Mouse (Mus musculus) c-Kit-negative CD71-positive TER-119-positive erythroid progenitor cells, embryonic 14.5 days (primary cell): ENCODE results near the gene Ccdc6.

Source experiments
- DNase-seq: peaks from one replicate; pipeline ENCODE4 v3.0.0-alpha.2; 2013; ENCODE audit warnings: low read depth, low spot score

Ccdc6 gene

DNA sequence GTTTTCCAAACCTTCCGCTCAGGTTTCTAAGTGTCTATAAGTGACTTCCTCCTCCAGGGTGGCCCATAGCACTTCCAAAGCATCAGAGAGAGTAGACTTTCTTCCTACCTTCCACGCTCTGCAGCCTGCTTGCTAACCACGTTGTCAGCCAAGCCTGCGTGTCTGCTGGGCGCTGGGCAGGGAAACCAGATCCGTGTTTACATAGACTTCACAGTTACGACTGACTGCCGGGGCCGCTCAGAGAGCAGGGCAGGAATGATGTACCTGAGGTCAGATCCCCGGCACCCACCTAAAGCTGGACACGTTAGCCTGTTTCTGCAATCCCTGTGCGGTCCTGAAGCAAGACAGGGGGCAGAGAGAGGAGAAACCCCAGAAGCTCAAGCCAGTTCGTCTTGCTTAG lies 71.5 kb downstream of the Ccdc6 start:
- DNase-seq: no peak

DNA sequence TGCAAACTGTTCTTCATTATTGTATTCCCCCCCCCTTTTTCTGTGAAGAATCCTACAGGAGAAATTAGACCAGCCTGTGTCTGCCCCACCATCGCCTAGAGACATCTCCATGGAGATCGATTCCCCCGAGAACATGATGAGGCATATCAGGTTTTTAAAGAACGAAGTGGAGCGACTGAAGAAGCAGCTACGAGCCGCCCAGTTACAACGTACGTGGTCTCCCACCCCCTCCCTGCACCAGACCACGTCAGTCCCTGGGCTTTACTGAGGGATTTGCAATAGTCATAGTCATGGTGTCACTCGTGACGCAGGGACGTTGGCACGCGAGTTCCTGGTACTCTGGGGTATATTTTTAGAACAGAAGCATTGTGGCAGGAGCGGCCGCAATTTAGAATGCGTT lies 72.1 kb downstream of the Ccdc6 start:
- DNase-seq: no peak

DNA sequence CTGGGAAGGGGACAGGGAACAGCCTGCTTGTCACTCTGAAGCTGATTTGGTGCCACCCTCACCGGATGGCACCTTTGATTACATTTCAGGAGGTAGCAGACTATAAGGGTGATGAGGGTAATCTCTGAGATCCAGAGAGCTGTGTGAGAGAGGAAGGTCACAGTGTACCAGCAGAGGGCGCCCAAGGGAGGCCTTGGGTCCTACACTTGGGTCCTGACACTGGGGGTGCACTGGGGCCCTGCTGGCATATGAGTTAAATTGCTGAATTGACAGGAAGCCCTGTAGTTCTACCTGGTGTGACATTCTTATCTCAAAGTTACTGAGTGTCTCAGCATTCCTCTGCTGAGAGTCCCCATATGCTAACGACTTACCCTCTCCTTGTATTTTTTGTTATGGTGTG lies 76.4 kb downstream of the Ccdc6 start:
- DNase-seq: peak; percentile 16

DNA sequence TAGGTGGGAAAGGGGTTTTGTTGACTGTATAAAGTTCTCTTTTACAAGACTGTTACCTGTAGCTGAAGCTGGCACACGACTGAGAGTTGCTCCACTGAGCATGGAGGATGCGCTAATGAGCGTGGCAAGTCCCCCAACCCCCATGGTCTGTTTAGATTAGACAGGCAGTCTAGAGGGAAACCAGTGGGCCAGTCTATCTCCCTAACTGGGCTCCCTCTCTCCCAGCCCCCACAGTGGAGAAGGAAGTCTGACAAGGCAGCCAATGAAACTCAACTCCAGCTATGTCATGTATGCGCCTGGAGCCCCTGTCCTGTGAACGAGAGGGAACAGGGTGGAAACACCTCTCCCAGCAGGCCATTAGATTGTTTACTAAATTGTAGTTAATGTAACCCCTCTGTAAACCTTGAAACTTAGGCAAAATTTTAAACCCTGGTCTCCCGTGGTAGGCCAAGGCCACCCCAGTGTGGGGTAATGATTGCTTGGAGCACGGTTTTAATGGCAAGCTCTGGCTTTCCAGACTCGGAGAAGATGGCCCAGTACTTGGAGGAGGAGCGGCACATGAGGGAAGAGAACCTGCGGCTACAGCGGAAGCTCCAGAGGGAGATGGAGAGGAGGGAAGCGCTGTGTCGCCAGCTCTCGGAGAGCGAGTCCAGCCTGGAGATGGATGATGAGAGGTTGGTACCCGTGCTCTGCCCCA lies 77.7 kb downstream of the Ccdc6 start:
- no peak for DNase-seq

DNA sequence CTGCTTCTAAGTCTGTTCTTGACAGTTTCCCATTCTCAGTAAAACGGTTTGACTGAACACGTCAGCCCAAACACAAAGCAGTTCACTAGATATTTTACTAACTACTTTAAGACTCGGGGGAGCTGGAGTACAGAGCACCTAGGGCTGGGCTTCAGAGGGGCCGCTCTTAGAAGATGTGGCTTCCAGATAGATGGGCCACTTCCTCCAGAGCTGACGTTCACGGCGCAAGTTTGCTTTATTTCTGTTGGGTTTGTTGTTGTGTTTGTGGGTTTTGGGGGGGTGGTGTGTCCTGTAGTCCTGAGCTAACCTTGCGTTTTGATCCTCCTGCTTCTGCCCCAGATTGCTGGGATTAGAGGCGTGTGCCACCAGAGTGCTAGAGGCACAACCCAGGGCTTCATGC lies 83.8 kb downstream of the Ccdc6 start:
- DNase-seq: no peak

DNA sequence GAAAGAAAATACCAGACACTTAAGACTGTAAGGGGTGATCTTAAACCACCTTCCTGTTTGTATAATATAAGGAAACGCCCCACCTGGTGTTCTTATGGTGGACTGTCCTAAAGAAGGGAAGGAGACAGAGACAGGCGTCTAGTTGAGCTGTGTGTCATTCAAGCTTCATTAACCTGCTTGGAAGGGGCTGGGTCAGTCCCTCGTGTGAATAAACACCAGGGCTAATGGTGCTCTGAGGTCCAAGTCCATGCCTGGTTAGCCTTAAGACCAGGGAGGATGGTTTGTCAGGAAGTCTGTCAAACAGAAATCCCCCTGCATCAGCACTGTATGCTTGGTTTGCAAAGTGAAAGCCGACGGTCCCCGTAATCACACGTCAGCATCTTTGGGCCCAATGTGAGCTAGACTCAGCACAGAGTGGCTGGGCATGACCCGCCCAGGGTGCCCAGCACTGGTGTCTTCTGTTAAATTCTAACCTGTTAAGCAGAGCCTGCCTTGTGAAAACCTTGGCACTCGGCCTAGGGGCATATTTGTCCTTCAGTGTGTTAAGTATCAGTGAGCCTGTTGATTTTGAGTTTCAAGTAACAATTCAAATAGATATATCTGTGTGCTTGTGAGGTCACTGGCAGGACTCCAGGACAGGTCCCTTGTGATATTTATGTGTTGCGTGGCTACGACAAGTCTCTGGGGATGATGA lies 84.5 kb downstream of the Ccdc6 start:
- DNase-seq: no peak

DNA sequence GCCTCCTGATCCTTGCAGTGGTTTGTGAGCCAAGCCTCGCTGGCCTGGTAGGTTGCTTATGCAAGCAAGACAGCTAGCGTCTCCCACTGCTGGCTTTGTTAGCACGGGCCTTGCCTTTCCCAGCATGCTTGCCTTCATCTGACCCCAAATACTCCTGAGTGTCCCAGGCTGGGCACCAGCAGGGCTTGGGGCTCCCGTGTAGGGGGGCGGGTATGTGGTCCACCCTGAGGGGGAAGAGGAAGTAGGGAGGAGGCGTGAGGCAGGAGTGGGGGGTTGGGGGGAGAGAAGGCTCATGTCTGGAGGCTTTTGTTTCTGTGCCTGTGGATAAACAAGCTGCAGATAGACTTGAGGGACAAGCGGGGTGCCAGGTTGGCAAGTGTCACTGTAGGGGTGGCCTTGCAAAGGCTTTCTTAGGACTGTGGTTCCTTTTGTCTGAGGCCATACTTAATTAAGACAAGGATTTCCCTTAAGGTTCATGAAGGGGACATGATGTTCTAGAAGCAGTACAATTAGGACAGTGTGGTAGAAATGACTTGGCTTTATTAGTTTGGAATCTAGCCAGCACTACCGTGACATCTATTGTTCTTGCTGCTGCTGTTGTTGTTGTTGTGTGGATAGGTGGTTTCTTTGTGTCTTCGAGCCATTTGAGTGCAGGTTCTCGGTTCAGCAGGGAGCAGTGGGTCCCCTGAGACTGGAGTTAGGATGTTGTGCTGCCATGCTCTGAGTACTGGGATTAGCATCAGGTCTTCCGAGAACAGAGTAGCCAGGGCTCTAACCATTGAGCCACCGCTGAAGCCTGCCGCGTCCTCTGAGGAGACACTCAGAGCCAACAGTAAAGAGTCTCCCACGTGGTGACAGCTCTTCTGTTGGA lies 86.5 kb downstream of the Ccdc6 start:
- DNase-seq: no peak

DNA sequence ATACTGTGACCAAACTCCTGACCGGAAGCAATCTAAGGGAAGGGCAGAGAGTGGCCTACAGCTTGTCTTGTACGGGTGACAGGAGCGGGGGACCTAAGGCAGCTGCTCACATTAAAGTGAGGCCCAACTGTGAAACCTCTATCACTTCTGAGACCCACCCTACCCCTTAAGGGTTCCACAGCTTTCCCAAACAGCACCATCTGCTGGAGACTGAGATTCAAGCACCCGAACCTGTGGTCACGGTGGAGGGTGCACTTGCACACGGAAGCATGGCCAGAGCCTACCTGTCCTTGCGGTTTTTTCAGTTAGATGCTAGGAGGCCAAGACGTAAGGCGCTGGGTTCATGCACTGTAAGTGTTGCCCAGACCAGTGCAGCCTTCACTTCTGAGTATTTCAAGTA lies 89.2 kb downstream of the Ccdc6 start:
- DNase-seq: no peak

DNA sequence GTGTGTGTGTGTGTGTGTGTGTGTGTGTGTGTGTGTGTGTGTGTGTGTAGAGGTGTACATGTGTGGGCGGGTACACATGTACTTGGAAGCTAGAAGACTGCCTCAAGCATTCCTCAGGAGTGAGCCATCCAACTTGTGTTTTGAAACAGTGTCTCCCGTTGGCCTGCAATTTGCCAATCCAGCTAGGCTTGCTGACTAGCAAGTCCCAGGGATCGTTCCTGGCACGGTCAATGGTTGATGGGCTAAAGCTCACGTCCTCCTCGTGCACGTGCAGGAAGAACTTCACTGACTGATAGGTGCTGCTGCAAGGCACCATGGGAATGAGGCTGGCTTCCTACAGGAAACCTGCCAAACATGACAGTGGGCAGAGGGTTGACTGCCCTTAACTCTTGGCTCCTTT lies 89.7 kb downstream of the Ccdc6 start:
- no peak for DNase-seq

DNA sequence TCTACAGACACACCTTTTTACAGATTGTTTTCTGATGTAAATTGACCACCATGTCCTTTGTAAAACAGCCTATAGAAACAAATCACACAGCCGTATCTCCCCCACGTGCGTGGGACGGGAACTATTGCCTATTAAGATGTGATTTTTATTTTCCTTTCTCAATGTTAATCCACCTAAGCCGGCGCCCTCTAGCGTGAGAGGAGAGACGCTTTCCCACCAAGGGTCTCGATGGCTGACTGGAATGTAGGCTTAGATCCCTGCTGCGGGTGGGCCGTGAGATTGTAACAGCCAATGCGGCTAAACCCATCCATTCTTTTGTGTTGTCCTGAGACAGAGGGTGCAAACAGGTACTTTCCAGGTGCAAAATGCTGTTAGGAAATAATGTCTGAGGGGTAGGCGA lies 92.9 kb downstream of the Ccdc6 start:
- no peak for DNase-seq

DNA sequence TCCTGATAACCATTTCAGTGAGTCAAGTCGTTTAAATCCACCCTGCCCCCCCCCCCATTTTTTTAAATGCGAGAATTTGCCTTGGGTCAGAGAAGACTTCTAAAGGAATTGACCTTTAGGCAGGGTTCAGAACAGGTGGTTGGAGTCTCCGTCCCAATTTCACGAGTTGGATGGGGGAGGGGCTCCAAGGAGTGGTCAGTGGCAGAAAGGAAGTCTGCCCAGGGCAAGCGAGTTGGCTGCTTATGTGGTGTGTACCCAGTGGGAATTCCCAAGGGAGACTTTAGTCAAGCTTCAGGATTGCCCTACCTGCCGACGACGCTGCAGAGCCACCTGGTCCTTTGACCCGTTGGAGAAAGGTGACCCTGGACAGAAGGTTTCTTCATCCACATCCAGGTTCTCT lies 97.4 kb downstream of the Ccdc6 start:
- DNase-seq: no peak

DNA sequence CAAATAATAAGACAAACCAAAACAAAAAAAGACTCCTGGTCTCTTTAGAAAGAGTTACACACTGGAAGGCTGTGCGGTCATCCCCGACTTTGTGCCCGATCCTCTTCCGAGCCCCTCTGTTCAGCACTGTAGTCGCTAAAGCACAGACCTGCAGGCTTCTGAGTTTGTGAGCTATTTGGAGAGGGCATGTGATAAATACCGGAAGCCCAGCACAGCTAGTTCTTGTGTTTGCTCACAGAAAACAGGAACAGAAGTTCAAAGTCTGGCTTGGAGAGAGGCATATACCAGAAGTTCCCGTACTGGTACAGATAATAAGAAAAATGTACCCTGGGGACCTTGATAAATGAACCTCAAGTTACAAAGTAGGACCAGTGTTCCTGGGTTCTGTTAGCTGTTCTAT lies 98.4 kb downstream of the Ccdc6 start:
- no peak for DNase-seq

DNA sequence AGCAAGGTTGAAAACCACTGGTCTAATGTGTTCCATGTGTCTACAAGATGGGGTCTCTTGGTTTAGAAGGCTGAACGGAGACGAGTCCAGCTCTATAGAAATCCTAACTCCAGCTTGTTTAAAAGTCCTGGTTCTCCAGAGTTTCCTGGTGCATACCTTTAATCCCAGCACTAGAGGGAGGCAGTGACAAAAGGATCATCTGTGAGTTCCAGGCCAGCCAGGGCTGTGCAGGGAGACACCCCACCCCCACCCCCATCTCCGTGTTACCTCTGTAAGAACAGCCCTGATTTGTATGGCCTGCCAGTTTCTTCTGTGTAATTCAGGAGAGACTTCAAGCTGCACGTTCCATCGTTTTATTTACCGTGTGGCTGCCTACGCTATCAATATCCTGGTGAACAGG lies 98.9 kb downstream of the Ccdc6 start:
- no peak for DNase-seq

DNA sequence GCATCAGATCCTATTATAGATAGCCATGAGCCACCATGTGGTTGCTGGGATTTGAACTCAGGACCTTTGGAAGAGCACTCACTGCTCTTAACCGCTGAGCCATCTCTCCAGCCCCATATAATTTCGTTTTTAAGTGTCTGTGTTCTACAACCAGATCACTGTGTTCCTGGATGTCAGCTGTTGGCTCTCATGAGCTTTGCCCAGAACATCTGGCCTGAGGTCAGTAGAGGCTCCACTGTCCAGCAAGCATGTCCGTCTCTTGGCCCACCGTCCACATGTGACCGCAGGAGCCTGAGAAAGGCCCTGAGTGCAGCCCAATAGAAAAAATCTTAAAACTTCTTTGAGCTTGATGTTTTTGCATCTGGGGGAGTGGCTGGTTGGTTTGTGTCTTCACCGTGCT lies 99.7 kb downstream of the Ccdc6 start:
- DNase-seq: no peak

DNA sequence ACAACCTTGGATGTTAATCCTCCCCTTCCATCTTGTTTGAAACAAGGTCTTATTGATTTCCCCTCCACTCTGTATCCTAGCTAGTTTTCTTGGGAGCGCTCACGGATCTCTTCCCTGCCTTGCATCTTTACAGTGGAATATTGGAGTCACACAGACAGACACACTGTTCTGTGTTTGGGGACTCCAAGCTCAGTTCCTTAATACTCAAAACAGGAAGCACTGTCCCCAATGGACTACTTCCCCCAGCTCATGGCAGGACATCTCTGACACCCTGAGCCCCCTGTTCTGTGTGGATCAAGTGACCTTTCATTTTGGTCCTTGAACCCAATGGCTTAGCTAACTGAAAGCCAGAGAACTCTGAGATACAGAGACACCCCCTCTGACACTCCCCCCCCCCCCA lies 100.7 kb downstream of the Ccdc6 start:
- DNase-seq: no peak

DNA sequence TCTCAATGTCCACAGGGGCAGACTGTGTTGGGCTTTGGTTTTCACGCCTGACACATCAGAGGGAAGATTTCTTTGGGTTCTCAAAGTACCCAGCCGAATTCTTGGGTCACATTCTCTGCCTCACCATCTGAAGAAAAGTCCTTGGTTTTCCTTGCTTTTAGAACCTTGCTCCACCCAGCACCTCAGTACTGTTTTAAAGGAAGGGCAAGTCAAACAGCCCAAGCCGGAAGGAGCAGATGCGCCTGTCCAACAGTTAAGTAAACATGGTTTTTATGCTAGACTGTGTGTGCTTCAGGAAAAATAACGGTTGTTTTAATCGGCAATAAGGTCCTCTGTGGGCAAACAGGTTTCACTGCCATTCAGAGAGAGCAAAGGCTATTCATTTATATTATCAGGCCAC lies 101.1 kb downstream of the Ccdc6 start:
- DNase-seq: no peak

DNA sequence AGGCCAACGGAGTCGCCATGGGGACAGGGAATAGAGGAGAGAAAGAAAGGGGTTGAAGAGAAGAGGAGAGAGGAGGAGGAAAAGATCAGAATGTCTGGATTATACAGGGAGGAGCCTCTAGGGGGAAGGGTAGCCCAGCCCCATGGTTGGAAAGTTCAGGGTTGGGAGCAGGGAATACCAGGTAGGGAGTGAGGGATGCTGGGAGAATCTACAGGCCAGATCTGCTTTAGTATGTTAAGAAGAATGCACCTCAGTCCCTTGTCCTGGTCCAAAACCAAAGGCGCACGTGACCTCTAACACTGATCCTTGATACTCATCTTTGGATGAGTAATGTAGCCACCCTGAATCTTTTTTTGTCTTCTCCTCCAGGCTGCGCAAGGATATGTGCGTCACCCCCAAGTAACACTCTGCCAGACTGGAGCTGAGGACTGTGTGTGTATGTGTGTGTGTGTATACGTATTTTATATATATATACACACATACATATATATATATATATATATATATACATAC lies 102.1 kb downstream of the Ccdc6 start:
- no peak for DNase-seq

DNA sequence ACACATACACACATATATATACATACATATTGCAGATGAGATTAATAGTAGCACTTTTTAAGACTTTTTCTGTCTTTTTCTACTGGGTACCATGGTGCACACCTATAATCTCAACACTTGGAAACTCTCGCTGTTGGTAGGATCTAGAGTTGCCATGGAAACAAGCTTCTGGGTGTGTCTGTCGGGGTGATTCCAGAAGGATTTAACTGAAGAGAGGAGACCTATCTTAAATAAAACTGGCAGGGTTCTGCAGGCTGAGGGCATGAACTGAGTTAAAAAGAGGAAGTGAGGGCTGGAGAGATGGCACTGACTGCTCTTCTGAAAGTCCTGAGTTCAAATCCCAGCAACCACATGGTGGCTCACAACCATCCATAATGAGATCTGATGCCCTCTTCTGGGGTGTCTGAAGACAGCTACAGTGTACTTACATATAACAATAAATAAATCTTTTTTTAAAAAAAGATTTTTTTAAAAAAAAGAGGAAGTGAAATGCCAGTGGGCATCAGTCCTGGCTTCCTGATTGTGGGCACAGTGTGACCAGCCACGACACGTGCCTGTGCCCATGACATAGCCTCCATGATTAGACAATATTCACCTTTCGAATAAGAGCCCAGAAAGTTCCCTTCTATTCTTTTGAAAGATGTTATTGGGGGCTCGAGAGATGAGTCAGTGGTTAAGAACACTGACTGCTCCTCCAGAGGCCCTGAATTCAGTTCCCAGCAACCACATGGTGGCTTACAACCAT lies 102.7 kb downstream of the Ccdc6 start:
- DNase-seq: no peak

DNA sequence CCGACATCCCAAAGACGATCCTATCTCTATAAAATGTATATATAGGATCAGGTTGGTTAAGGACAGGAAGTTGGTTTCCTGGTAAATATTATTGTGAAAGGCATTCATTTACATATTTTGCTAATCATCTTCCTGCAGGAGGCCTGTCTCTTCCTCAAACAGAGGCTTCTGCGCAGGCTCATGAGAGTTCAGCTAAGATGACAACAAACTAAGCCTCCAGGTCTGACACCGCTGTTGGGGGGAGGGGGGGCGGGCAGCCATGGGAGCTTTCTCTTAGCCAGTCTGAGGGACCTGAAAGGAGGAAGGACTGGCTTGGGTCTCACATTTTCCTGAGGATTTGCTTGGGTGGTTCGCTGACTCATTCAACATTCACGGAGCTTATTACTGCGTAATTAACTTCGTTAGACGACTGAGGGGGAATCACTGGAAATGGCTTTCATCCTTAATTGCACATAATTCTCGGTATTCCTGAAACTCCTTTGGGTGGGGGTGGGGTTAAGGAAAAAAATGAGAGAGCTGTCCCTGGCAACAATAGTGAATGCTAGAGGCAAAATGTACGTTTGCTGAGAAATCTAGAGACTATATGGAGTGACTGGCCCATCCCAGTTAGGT lies 104.1 kb downstream of the Ccdc6 start:
- DNase-seq: no peak

DNA sequence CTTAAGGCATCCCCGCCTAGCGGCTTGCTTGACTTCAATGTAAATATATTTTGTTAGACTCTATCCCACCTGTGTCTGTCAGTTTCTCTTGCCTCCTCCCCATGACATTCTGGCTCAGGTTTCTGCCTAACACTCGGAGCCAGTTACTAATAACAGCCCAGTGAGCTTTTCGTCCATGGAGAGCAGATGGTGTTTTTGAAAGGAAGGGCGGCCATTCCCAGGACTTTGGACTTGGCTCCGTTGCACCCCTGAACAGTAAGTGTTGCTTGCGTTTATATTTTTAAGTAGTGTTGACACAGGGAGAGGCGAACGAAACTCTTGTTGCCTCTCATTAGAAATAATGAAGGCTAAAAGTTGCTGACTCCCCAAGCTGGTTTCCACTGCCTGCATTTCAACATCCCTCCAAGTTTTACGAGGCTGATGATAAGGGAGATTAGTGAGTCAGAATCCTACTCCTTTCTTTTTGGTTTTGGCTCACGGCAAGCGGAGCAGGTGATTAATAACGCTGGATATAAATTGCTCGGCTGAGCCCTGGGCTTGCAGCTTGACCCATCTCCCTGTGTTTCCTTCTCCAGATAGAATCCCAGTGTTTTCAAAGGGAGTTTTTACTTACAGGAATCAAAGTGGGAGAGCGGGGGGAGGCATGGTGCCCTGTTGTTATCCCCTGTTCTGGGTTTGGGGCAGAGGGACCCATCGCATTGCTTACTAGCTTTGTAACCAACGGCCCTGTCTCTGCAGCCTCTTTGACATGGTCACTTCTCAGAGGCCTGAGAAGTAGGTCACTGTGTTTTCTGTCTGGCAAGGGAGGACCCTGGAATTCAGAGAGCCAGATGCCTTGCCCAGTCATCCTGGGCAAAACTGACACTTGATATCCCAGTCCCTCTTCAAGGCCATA lies 107.8 kb downstream of the Ccdc6 start, which contains the start of gene Mrln:
TSS of gene Mrln (plus strand) at position 160 of the 895 bp plus-strand sequence.
- DNase-seq: no peak
